Mouse (Mus musculus): Measurements from ENCODE around the gene Plcb2.

Gene Plcb2

DNA sequence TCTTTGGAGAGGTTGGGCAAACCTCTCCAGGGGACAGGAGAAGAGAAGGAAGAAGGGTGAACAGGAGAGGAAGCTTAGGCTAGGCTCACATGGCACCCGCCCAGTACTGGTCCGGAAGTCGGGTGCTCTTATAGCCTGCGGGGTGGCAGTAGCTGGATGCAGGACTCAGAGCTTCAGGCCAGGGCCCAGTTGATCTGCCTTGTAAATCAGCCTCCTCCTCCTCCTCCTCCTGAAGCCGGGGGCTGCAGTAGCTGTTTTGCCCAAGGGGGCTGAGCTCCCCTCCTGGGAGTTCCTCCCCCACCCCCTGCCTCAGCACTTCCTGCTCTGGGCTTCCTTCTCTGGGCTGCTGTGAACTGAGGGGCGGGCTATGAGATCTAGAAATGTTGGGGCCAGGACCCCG is at the start of gene Plcb2:
Gene Plcb2 (minus strand): TSS at position 102 of the 400 bp plus-strand sequence.
- DNase-seq (ENCODE audit: low read depth, low spot score), result no peak

GRCm38 (mm10) chr2:118776295-118776694 is 48.1 kb upstream of the Plcb2 start:
- DNase-seq (ENCODE audit: low read depth, low spot score), result no peak

GRCm38 (mm10) chr2:118775846-118776245 is 47.6 kb upstream of the Plcb2 start:
- no peak for DNase-seq (ENCODE audit: low read depth, low spot score)

GRCm38 (mm10) chr2:118775396-118775795 is 47.2 kb upstream of the Plcb2 start:
- no peak for DNase-seq (ENCODE audit: low read depth, low spot score)

GRCm38 (mm10) chr2:118774536-118774935 is 46.3 kb upstream of the Plcb2 start:
- no peak for DNase-seq (ENCODE audit: low read depth, low spot score)

GRCm38 (mm10) chr2:118772158-118772874 is 44.1 kb upstream of the Plcb2 start, which contains the start of gene Phgr1:
Gene Phgr1 (plus strand): TSS chr2:118772769.
- DNase-seq (ENCODE audit: low read depth, low spot score), result no peak

- no peak for DNase-seq (ENCODE audit: low read depth, low spot score)
Observed at GRCm38 (mm10) chr2:118766041-118767033, 38.1 kb upstream of the Plcb2 start.

GRCm38 (mm10) chr2:118764875-118765274 is 36.6 kb upstream of the Plcb2 start:
- no peak for DNase-seq (ENCODE audit: low read depth, low spot score)

- DNase-seq (ENCODE audit: low read depth, low spot score), result peak; percentile 68
Observed at GRCm38 (mm10) chr2:118764094-118764831, 36.0 kb upstream of the Plcb2 start.

GRCm38 (mm10) chr2:118763469-118763868 is 35.2 kb upstream of the Plcb2 start:
- DNase-seq (ENCODE audit: low read depth, low spot score), result no peak

DNA sequence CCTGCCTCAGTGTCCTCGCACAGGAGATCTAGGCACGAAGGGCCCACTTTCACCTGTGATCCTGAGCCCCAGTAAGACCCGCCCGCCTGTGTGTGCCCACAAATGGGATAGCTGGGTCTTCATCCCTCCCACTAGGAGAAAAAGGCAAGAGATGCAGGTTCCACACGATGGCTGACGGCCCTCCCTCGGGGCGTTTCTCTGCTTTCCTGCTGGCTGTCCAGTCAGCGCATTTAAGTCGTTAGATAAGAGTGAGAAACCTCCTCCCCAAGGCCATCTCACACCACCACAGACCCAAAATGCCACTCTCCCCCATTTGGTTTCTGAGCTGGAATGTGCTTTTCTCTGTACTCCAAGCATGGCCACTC is 34.5 kb upstream of the Plcb2 start:
- no peak for DNase-seq (ENCODE audit: low read depth, low spot score)

DNA sequence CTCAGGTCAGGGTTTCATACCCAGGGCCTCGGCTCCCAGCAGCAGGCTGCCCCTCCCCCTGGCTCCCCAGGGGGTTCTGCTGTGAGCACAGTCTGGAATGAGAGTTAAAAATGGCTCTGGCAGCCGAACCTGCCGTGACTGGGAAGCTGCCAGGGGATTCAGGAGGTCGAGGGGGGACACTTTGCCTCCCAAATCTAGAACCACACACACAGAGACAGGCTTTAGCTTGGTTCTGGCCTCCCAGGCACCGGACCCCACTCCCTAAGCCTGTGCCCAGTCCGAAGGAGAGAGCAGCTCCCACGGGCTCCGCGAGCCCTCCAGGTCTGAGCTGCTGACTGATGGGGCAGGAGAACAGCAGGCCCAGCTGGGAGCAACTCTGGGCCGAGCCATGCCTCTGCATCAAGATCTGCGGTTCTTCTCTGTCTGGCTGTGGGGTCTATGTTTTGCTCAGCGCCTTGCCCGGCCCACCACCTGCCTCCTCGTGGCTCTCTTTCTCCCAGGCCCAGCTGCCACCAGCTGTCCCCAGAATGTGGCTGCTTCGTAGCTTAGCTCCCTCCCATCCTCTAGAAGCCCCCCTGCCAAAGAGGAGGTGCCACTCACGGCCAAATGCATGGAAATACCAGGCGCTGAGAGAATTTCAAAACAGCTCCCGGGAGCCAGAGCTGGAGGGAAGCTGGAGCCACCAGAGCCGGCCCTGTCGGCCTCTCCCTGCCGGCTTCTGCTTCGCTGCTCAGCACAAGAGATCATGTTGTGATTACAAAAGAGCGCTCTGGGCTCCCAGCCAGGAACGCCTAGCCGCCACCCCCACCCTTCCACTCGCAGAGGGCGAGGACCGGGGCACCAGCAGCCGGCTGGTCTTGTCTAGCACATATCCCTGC is 33.9 kb upstream of the Plcb2 start, which contains the start of gene Ccdc9b:
Gene Ccdc9b (minus strand): TSS at position 756 of the 878 bp plus-strand sequence.
- DNase-seq (ENCODE audit: low read depth, low spot score), result peak; percentile 47

GRCm38 (mm10) chr2:118761358-118761757 is 33.1 kb upstream of the Plcb2 start:
- DNase-seq (ENCODE audit: low read depth, low spot score), result no peak

- no peak for DNase-seq (ENCODE audit: low read depth, low spot score)
Observed at GRCm38 (mm10) chr2:118760311-118761025, 32.2 kb upstream of the Plcb2 start.

DNA sequence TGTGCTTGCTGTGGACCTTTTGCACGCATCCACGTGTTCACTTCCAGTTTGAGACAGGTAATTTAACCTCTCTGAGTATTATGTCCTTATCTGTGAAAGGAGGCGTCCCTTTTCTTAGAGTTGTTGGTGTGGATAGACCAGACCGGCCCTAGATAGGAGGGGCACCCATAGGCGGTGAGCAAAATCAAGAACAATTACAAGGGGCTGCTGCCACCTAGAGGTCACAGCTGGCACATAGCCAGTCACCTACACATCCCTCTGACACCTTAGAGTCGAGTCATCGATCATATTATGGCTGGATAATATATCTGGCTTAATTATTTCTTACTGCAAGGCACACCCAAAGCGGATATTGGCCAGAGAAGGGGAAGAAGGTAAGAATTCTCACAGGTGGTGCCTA is 31.6 kb upstream of the Plcb2 start:
- peak; percentile 63 for DNase-seq (ENCODE audit: low read depth, low spot score)

DNA sequence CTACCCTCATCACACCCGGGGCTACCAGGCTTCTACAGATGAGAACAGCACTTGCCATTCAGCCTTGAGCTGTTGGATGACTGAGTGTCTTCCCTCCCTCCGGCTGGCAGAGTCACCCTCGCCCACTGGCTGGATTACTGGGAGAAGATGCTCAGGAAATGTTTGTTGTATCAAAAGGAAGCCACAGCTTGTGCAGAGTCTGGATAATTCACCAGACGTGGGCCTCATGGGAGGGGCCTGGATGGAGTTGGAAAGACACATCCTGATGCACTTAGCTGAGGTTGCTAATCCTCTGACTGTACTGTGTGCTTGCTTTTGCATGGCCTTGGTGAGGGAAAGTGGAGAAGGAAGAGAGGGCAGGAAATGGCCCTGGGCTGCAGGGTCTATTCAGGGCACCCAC is 27.9 kb upstream of the Plcb2 start:
- DNase-seq (ENCODE audit: low read depth, low spot score), result no peak

- no peak for DNase-seq (ENCODE audit: low read depth, low spot score)
Observed at GRCm38 (mm10) chr2:118755407-118755806, 27.2 kb upstream of the Plcb2 start.

- no peak for DNase-seq (ENCODE audit: low read depth, low spot score)
Observed at GRCm38 (mm10) chr2:118754143-118754542, 25.9 kb upstream of the Plcb2 start.

DNA sequence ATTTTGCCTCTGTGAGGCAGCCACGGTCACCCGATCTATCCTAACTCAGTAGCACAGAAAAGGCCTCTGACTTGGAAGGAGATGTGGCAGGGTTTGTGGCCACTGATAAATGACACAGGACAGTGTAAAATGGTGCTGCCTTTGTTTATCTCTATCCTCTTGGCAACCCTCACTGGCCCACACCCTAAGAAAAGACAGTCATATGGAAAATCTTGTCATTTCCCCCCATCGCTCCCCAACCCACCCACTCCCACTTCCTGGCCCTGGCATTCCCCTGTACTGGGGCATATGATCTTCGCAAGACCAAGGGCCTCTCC is 24.5 kb upstream of the Plcb2 start:
- no peak for DNase-seq (ENCODE audit: low read depth, low spot score)
